Mouse (Mus musculus) hindbrain, postnatal 0 days (tissue): ENCODE data around the gene Jarid2. TPM values are rescaled to one million over a fixed set of nuclear protein-coding genes. Genes with fewer than 3 reads are reported as not detected.

Experiments used
- ATAC-seq: fragments of 200-750 bp; cut with Nextera tagmentation; 2 replicates; pipeline ENCODE4 v1.8.0; 2017; ENCODE audit warnings: mild to moderate bottlenecking, moderate TSS enrichment, moderate library complexity
- DNase-seq: peaks from one replicate; pipeline ENCODE4 v3.0.0-alpha.2; 2015; ENCODE audit warnings: low spot score
- H3K27ac ChIP-seq: fragments of 300-500 bp; sonication (generic); 2 replicates; pipeline ENCODE4 v1.5.1; 2014; ENCODE audit warnings: mild to moderate bottlenecking
- H3K27me3 ChIP-seq: fragments of 300-500 bp; sonication (generic); 2 replicates; pipeline ENCODE4 v1.6.1; 2014; ENCODE audit warnings: low read length, mixed read lengths; ENCODE audit not compliant: insufficient read depth
- H3K36me3 ChIP-seq: fragments of 300-500 bp; sonication (generic); 2 replicates; pipeline ENCODE4 v1.6.1; 2014; ENCODE audit warnings: low read length, mixed read lengths; ENCODE audit not compliant: insufficient read depth
- H3K4me1 ChIP-seq: fragments of 300-500 bp; sonication (generic); 2 replicates; pipeline ENCODE4 v1.6.1; 2014; ENCODE audit warnings: antibody characterized with exemption, low read length, mixed read lengths; ENCODE audit not compliant: insufficient read depth
- H3K4me2 ChIP-seq: fragments of 300-500 bp; sonication (generic); 2 replicates; pipeline ENCODE4 v1.6.1; 2014; ENCODE audit warnings: low read depth, mild to moderate bottlenecking, low read length, moderate library complexity, mixed read lengths
- H3K4me3 ChIP-seq: fragments of 300-500 bp; sonication (generic); 2 replicates; pipeline ENCODE4 v1.5.1; 2014; ENCODE audit warnings: low read length
- H3K9ac ChIP-seq: fragments of 300-500 bp; sonication (generic); replicated peaks from 2 replicates; pipeline ENCODE4 v1.6.1; 2014; ENCODE audit warnings: mild to moderate bottlenecking, low read length, moderate library complexity, mixed read lengths
- H3K9me3 ChIP-seq: fragments of 300-500 bp; sonication (generic); 2 replicates; pipeline ENCODE4 v1.6.1; 2016; ENCODE audit warnings: low read length, mixed read lengths
- CTCF ChIP-seq: IDR thresholded peaks from 2 replicates; pipeline ENCODE4 v1.5.1; 2016; ENCODE audit warnings: antibody characterized with exemption, control low read depth, low read depth
- WGBS: fragments of 180-500 bp; shearing (Covaris S2); extraction: QIAGEN DNeasy Blood & Tissue Kit; methylation state at CpG from one replicate; pipeline ENCODE4 v1.1.7; 2014; 5-methylcytosine and 5-hydroxymethylcytosine counted together
- polyA plus RNA-seq: library from polyadenylated mRNA; unstranded; fragments of >200 nt; fragmentation: Nextera tagmentation; extraction: Ambion mirVana; gene quantifications from 2 replicates; pipeline ENCODE4 v1.2.1, GENCODE M21; 2015
- total RNA-seq: library from RNA; depleted of rRNA; stranded (reverse); fragments of >200 nt; gene quantifications from 2 replicates; pipeline ENCODE4 v1.2.3, GENCODE M21; 2014

Gene Jarid2
- total and polyA plus RNA-seq, 2 experiments from 2014 or later = 19.3 to 21.6 TPM

- no peak overlapping the region for H3K4me3 ChIP-seq
- no peak overlapping the region for H3K4me2 ChIP-seq
- DNase-seq = no peak
- H3K27ac ChIP-seq = no peak overlapping the region
- TF ChIP-seq CTCF = peak; percentile 48
- no peak overlapping the region for H3K9ac ChIP-seq
- no peaks in the 10 kb centered on the region for H3K9me3 ChIP-seq
- 78% methylated on average over 1 of the region's 1 CpGs for WGBS
- no peak for ATAC-seq
- no peaks in the 10 kb centered on the region for H3K36me3 ChIP-seq
- H3K27me3 ChIP-seq = no peaks in the 10 kb centered on the region
- peaks cover 10% of the 10 kb centered on the region for H3K4me1 ChIP-seq
These were observed 29.5 kb downstream of the Jarid2 start for GRCm38 (mm10) chr13:44758750-44759149.

- Histone ChIP-seq H3K36me3 (no peaks in the 10 kb centered on the region), H3K4me2 (no peak overlapping the region), H3K9me3 (no peaks in the 10 kb centered on the region), H3K27me3 (no peaks in the 10 kb centered on the region), H3K4me3 (no peak overlapping the region), H3K9ac (no peak overlapping the region), H3K27ac (no peak overlapping the region), H3K4me1 (0 out of 2 replicates have a peak, but pooled peaks cover 2% of the 10 kb centered on the region)
- no peak for ATAC-seq
- WGBS = 86% methylated on average over 1 of the region's 1 CpGs
- no peak for TF ChIP-seq CTCF
- no peak for DNase-seq
These were observed 31.5 kb downstream of the Jarid2 start for GRCm38 (mm10) chr13:44760761-44761160.

- Histone ChIP-seq H3K27ac (no peak overlapping the region), H3K27me3 (no peaks in the 10 kb centered on the region), H3K4me1 (no peaks in the 10 kb centered on the region), H3K4me3 (no peak overlapping the region), H3K36me3 (no peaks in the 10 kb centered on the region), H3K9me3 (no peaks in the 10 kb centered on the region), H3K4me2 (no peak overlapping the region), H3K9ac (no peak overlapping the region)
- DNase-seq (no peak), ATAC-seq (no peak)
- WGBS = 80% methylated on average over 3 of the region's 3 CpGs
- TF ChIP-seq CTCF = no peak
These were observed 33.8 kb downstream of the Jarid2 start for GRCm38 (mm10) chr13:44763068-44763467.

GRCm38 (mm10) chr13:44767751-44768150 is 38.5 kb downstream of the Jarid2 start:
- ATAC-seq = no peak

GRCm38 (mm10) chr13:44770808-44771605 is 41.7 kb downstream of the Jarid2 start:
- Histone ChIP-seq H3K27me3 (no peaks in the 10 kb centered on the region), H3K4me2 (no peak overlapping the region), H3K27ac (no peak overlapping the region), H3K9ac (no peak overlapping the region), H3K9me3 (no peaks in the 10 kb centered on the region), H3K4me3 (no peak overlapping the region), H3K36me3 (no peaks in the 10 kb centered on the region), H3K4me1 (no peaks in the 10 kb centered on the region)
- WGBS = 56% methylated on average over 5 of the region's 5 CpGs
- ATAC-seq (no peak), DNase-seq (no peak)
- TF ChIP-seq CTCF = no peak

More at GRCm38 (mm10) chr13:44767751-44768150, 38.5 kb downstream of the Jarid2 start:
- no peaks in the 10 kb centered on the region for H3K27me3 ChIP-seq
- H3K4me3 ChIP-seq = no peak overlapping the region
- H3K36me3 ChIP-seq = no peaks in the 10 kb centered on the region
- no peak overlapping the region for H3K9ac ChIP-seq
- no peak for TF ChIP-seq CTCF
- no peaks in the 10 kb centered on the region for H3K4me1 ChIP-seq
- no peak for DNase-seq
- H3K4me2 ChIP-seq = no peak overlapping the region
- 89% methylated on average over 6 of the region's 6 CpGs for WGBS
- H3K27ac ChIP-seq = no peak overlapping the region
- H3K9me3 ChIP-seq = no peaks in the 10 kb centered on the region

- TF ChIP-seq CTCF = no peak
- H3K4me2 ChIP-seq = no peak overlapping the region
- H3K4me3 ChIP-seq = no peak overlapping the region
- H3K27me3 ChIP-seq = no peaks in the 10 kb centered on the region
- WGBS = 86% methylated on average over 3 of the region's 3 CpGs
- no peaks in the 10 kb centered on the region for H3K36me3 ChIP-seq
- no peak overlapping the region for H3K9ac ChIP-seq
- DNase-seq (no peak), ATAC-seq (no peak)
- H3K27ac ChIP-seq = no peak overlapping the region
- no peaks in the 10 kb centered on the region for H3K4me1 ChIP-seq
- no peaks in the 10 kb centered on the region for H3K9me3 ChIP-seq
These were observed 43.5 kb downstream of the Jarid2 start for GRCm38 (mm10) chr13:44772816-44773215.

- Histone ChIP-seq H3K36me3 (no peaks in the 10 kb centered on the region), H3K4me3 (no peak overlapping the region), H3K27ac (no peak overlapping the region), H3K9me3 (no peaks in the 10 kb centered on the region), H3K4me1 (no peaks in the 10 kb centered on the region), H3K9ac (no peak overlapping the region), H3K4me2 (no peak overlapping the region), H3K27me3 (no peaks in the 10 kb centered on the region)
- no peak for TF ChIP-seq CTCF
- WGBS = 92% methylated on average over 4 of the region's 4 CpGs
- DNase-seq (no peak), ATAC-seq (no peak)
These were observed 45.1 kb downstream of the Jarid2 start for GRCm38 (mm10) chr13:44774351-44774750.
